ENCODE assay signal across 17 mouse cellular contexts in the genomic region with DNA sequence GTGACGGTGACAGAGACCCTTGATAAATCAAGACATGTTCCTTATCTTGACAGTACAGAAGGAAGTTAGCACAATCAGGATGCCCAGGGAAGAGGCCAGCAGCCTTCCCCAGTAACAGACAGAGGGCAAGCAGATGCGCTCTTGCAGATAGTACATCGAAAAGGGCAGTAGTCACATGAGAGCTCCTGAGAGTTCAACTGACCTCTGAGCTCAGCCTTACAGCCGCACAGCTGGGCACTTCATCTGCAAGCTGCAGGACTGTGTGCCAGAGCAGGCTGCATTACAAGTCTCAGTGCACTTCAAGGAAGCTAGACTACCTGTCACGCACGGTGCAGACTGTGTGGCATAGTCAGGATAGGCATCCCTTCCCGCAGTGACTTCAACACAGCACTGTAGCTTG.
DNase-seq lines count a peak whose midpoint lies in the region; ATAC-seq and TF ChIP-seq lines count a peak whose summit lies in the region.
"Had no signal": no experiment of that assay in that cellular context is flagged by ENCODE, and none has a peak within 500 bp of the region (broad histone marks: within the 10 kb centered on the region; RNA-seq: fewer than 3 reads in every experiment).

No protein-coding gene starts in this region.

- H3K9ac ChIP-seq in liver, embryonic 14.5 days (replicated peaks): peak overlapping the region; percentile 40
- H3K9ac ChIP-seq: embryonic facial prominence, embryonic 13.5 days; midbrain, embryonic 12.5 days had no signal

- WGBS in heart, embryonic 10.5 days: 54% methylated on average over 7 of the region's 7 CpGs
- 11% methylated on average over 7 of the region's 7 CpGs for WGBS in liver, embryonic 14.5 days (ENCODE audit: insufficient replicate concordance)

- no peak for TF ChIP-seq CTCF in G1E (IDR thresholded peaks at IDR 0.05; ENCODE audit: low read depth, low read length)
- TF ChIP-seq CTCF in liver, embryonic 14.5 days (IDR thresholded peaks at IDR 0.05; ENCODE audit: low read depth): no peak

- TF ChIP-seq EP300 in liver, embryonic 14.5 days (IDR thresholded peaks at IDR 0.05; ENCODE audit: low read depth): peak; percentile 97

- H3K4me3 ChIP-seq in heart, embryonic 10.5 days: no peak overlapping the region
- H3K4me3 ChIP-seq in G1E (ENCODE audit: low read depth, low read length): peak overlapping the region; percentile 68; the same call in 1 of the 2 replicates
- H3K4me3 ChIP-seq in erythroblast, embryonic 14.5 days (replicated peaks): peak overlapping the region; percentile 55
- peak overlapping the region; percentile 16 to 30 for H3K4me3 ChIP-seq in liver, embryonic 14.5 days (ENCODE audit: insufficient read depth in 1 of 2, low read depth in 2 of 2, low read length in 2 of 2)
- H3K4me3 ChIP-seq: embryonic facial prominence, embryonic 13.5 days; midbrain, embryonic 12.5 days had no signal

- no peaks in the 10 kb centered on the region for H3K4me1 ChIP-seq in heart, embryonic 10.5 days
- peaks cover 65% of the 10 kb centered on the region for H3K4me1 ChIP-seq in G1E (ENCODE audit: insufficient read depth, low read depth, low read length)
- peaks cover 33% of the 10 kb centered on the region for H3K4me1 ChIP-seq in erythroblast, embryonic 14.5 days (ENCODE audit: control insufficient read depth)
- H3K4me1 ChIP-seq in liver, embryonic 14.5 days (replicated peaks; ENCODE audit: control insufficient read depth in 2 of 2, insufficient read depth in 2 of 2, low read length in 1 of 2): peaks cover 15 to 21% of the 10 kb centered on the region in 2 experiments
- H3K4me1 ChIP-seq: embryonic facial prominence, embryonic 13.5 days; midbrain, embryonic 12.5 days had no signal

- peak; percentile 98 for ATAC-seq in G1E (ENCODE audit: extremely low read depth, insufficient number of reproducible peaks, low FRiP score, poor library complexity, severe bottlenecking)
- peak; percentile 99 for ATAC-seq in liver, embryonic 14.5 days (ENCODE audit: insufficient read depth)
- ATAC-seq: forebrain, embryonic 16.5 days had no signal

- intact Hi-C loops in heart, postnatal 14 days (cut with DNase I): no loop called here
- intact Hi-C loops in heart, postnatal 25 days (cut with DNase I): no loop called here

- no peak overlapping the region for H3K27ac ChIP-seq in heart, embryonic 10.5 days
- 0 out of 2 replicates have a peak overlapping the region, but pooled peaks have one; percentile 39 for H3K27ac ChIP-seq in liver, embryonic 14.5 days
- H3K27ac ChIP-seq: embryonic facial prominence, embryonic 13.5 days; midbrain, embryonic 12.5 days had no signal

- H3K36me3 ChIP-seq in heart, embryonic 10.5 days: no peaks in the 10 kb centered on the region
- H3K36me3 ChIP-seq in G1E (replicated peaks): peaks cover 3% of the 10 kb centered on the region
- H3K36me3 ChIP-seq in erythroblast, embryonic 14.5 days (ENCODE audit: control insufficient read depth): peaks cover 2% of the 10 kb centered on the region; the same call in 1 of the 2 replicates
- no peaks in the 10 kb centered on the region for H3K36me3 ChIP-seq in liver, embryonic 14.5 days (replicated peaks; ENCODE audit: control insufficient read depth, insufficient read depth, low read depth)
- H3K36me3 ChIP-seq: embryonic facial prominence, embryonic 13.5 days; midbrain, embryonic 12.5 days had no signal

- H3K4me2 ChIP-seq in liver, embryonic 14.5 days (ENCODE audit: low read depth): peak overlapping the region; percentile 67
- H3K4me2 ChIP-seq: embryonic facial prominence, embryonic 13.5 days; midbrain, embryonic 12.5 days had no signal

- no peaks in the 10 kb centered on the region for H3K27me3 ChIP-seq in heart, embryonic 10.5 days (ENCODE audit: insufficient read depth, poor library complexity, severe bottlenecking)
- H3K27me3 ChIP-seq in G1E (ENCODE audit: insufficient read depth, low read length): no peaks in the 10 kb centered on the region
- no peaks in the 10 kb centered on the region for H3K27me3 ChIP-seq in erythroblast, embryonic 14.5 days (ENCODE audit: control insufficient read depth)
- no peaks in the 10 kb centered on the region for H3K27me3 ChIP-seq in liver, embryonic 14.5 days (ENCODE audit: control insufficient read depth, insufficient read depth, low read length)
- H3K27me3 ChIP-seq: embryonic facial prominence, embryonic 13.5 days; midbrain, embryonic 12.5 days had no signal

- DNase-seq in heart, embryonic 10.5 days (ENCODE audit: low spot score): peak; percentile 76
- DNase-seq in heart, postnatal 14 days: no peak
- peak; percentile 51 for DNase-seq in G1E (ENCODE audit: low spot score)
- peak; percentile 77 to 80 (median 78) for DNase-seq in liver, embryonic 14.5 days (ENCODE audit: low read depth in 3 of 3, low spot score in 3 of 3)
- no peak for DNase-seq in right cerebral cortex, postnatal 14 days
- DNase-seq in heart, postnatal 25 days (ENCODE audit: low spot score): no peak
- DNase-seq in spleen, postnatal 14 days (ENCODE audit: low spot score in 2 of 2): no peak
- DNase-seq: adrenal gland, adult 2 months; cerebellum, adult 11-12 months; gastrocnemius, postnatal 36 days; heart, postnatal 36 days; lung, adult 18-20 months; spleen, adult 18-20 months had no signal

- no peaks in the 10 kb centered on the region; the same call in 1 of the 2 replicates for H3K9me3 ChIP-seq in heart, embryonic 10.5 days
- H3K9me3 ChIP-seq in G1E (replicated peaks): peaks cover 4% of the 10 kb centered on the region
- peaks cover 4% of the 10 kb centered on the region for H3K9me3 ChIP-seq in erythroblast, embryonic 14.5 days (ENCODE audit: control insufficient read depth, low read length)
- H3K9me3 ChIP-seq in liver, embryonic 14.5 days (ENCODE audit: control insufficient read depth, low read length): no peaks in the 10 kb centered on the region
- H3K9me3 ChIP-seq: embryonic facial prominence, embryonic 13.5 days; midbrain, embryonic 12.5 days had no signal

Comparison
In these comparisons a context has a peak if more than half of its experiments do, and no peak if none do; other contexts are left out.
1. DNase-seq: peak in heart, embryonic 10.5 days (single experiment), G1E (single experiment) and liver, embryonic 14.5 days (3 of 3); none in heart, postnatal 14 days (0 of 2), right cerebral cortex, postnatal 14 days (single experiment), heart, postnatal 25 days (single experiment) and spleen, postnatal 14 days (0 of 2).